Mouse (Mus musculus): ENCODE measurements around the gene Slc38a3.

Gene Slc38a3

GRCm38 (mm10) chr9:107665308-107665707, 4.0 kb downstream of the Slc38a3 start:
- DNase-seq: no peak

- DNase-seq: no peak
Measured at GRCm38 (mm10) chr9:107663525-107663924, 5.8 kb downstream of the Slc38a3 start.

- DNase-seq: peak in 1 of 2 experiments; percentile 16
Measured at GRCm38 (mm10) chr9:107662342-107662741, 7.0 kb downstream of the Slc38a3 start.

DNA sequence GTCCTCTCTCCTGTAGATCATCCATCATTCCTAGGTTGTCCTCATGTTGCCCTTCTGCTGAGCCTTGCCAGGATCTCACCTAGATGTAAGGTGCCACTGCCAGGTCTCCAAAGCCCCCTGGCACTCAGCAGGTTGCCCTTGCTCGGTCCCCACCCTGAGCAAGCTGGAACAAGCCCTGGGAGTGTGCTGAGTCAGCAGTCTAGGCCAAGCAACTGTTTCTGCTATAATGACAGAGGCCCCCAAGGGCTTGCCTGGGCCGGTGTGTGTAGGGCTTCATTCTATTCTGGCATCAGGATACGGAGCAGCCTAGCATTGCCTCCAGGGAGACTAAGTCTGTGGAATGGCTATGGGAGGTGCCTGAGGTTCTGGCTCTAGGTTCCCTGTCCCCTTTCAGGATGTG, 8.6 kb downstream of the Slc38a3 start:
- no peak for DNase-seq

DNA sequence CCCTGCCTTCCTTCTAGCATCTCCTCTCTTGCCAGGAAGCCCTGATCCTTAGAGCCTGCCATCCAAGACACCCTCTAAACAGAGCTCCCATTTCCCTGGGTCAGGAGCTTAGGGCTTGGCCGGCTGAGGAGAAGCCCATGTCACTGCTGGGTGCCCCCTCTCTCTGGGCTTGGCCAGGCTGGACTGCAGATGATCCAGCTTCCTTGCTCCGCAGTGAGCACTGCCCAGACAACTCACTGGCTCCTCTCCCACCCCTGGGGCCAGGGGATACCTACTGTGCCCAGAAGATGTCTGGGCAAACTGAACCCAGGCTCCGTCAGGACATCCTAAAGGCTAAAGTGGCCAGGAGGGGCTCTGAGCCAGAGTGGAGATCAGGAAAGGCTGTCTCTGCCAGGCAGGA, 9.4 kb downstream of the Slc38a3 start:
- DNase-seq: no peak

DNA sequence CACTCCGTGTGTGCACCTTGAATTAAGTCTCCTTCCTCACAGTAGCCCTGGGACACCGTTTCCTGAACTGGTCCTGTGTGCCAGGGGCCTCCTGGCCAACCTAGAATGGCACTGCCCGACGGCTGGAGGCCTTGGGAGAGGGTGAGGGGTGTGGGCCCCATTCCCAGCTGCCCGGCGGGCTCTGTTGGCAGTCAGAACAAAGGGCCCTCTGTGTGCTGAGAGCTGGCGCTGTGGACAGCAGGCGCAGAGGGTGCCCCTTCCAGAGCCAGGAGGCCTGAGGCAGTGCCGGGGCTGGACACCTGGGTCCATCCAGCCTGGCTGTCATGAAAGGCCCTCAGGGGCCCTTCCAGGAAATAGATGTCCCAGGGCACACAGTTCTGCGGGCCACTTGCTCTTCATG, 9.8 kb downstream of the Slc38a3 start:
- no peak for DNase-seq

- DNase-seq: no peak
Measured at GRCm38 (mm10) chr9:107658096-107658495, 11.2 kb downstream of the Slc38a3 start.

DNA sequence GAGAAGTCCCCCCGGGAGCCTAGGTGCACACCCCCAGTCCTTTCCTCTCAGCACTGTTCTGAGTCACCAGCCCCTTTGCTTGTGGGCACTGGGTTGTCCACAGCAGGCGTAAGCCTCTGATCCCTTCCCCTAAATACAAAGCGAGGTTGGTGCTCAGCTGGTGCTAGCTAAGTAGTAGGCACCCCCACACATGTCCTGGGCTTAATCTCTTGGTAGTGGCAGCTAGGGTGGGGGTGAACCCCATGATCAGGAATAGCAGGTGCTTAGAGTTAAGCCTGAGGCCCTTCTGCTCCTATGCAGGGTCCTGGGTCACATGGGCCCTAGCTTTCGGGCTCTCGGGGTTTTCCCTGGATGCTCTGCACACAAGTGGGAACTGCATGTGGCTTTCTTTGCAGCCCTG, 12.2 kb downstream of the Slc38a3 start:
- DNase-seq: no peak

DNA sequence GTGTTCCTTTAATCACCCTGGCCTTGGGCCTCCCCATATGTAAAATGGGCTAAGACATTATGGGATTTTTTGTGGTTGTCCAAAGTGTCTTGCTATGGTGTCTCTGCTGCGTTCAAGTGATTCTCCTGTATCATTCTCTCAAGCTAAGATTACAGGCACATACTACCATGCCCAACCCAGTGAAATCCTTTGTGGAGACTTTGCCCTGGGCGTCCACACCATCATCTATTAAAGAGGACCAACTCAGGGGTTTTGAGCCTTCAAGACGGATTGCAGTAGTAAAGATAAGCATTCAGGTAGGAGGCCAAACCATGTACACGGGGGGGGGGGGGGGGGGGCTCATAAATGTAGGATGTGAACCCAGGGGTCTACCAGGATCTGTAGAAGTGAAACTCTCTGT, 14.7 kb downstream of the Slc38a3 start:
- no peak for DNase-seq

DNA sequence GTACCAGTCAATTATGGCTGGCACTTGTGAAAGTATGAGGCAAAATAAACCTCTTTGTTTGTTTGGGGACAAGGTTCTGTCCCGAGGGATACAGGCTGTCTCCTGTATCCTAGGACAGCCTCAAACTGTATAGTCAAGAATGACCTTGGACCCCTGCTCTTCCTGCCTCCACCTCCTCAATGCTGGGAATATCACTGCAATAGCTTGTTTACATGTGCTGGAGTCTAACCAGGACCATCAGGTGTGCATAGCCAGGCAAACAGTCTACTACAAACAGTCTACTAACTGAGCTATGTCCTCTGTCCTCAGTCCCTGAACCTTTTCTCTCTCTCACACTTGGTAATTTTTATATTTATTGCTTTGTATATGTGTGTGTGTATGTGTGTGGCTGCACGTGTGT, 15.9 kb downstream of the Slc38a3 start:
- no peak for DNase-seq

- peak in 1 of 2 experiments; percentile 17 for DNase-seq
Measured at GRCm38 (mm10) chr9:107650708-107651481, 18.4 kb downstream of the Slc38a3 start.

DNA sequence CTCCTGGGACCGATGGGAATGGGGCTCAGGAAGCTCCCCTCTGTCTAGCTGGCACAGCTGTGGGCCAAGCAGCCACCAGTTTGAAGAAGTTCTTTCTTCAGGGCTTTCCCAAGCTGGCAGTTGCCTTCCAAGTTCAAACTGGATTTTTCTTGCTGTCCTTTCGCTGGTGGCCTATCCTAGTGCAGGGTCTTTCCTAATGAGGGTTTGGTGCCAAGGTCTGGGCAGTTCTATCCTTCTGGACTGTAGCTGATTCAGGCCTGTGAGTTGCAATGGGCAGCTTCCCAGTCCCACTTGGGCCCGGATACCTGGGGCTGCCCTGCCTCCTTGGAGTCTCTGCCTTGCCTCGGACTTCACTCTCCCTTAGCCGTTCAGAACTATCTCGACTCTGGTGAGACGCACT, 19.1 kb downstream of the Slc38a3 start:
- no peak for DNase-seq

DNA sequence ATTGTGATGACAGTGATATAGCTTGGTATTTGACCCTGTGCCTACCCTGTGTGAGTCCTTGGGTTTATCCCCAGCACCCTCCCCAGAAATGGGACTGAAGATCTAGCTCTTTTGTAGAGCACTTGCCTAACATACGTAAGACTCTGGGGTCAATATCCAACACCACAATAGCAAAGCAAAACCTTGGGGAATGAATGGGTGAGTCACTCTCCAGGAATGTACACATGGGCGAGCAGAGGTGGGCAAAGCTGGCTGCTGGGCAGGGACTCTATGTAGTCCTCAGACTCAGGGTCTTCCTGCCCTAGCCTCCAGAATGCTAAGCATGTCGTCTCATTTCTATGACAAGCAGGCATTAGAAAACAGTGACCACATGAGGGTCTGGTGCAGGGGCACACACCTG, 20.6 kb downstream of the Slc38a3 start:
- DNase-seq: no peak

DNA sequence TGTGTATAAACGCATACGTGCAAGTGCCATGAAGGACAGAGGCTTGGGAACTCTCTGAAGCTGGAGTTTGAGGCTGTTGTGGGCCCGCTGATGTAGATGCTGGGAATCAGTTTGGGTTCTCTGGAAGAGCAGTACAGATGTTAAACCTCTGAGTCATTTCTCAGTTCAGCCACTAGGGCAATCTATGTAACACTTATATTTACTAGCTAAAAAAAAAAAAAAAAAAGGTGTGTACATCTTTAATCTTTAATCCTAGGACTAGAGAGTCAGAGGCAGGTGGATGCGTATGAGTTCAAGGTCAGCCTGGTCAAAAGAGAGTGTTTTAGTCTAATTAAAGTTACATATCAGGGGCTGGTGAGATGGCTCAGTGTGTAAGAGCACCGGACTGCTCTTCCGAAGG, 22.4 kb downstream of the Slc38a3 start:
- DNase-seq: no peak

DNA sequence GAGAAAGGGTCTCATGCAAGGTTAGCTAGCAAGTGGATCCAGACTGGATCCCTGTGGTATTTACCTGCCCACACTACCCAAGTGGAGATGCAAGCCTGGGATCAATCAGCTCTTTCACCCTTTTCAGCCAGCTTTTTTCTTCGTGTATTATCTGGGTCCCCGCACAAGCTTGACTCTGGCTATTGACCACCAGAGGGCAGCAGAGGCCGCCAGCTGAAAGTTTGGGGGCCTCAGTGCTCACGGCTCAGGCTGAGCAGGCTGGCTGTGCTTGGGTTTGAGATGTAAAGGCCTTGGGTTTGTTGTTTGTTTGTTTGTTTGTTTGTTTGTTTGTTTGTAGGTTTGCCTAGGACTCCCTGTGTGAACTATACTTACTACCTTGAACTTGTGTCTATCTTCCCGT, 23.8 kb downstream of the Slc38a3 start:
- peak; percentile 72 to 84 for DNase-seq

- DNase-seq: no peak
Measured at GRCm38 (mm10) chr9:107645153-107645510, 24.2 kb downstream of the Slc38a3 start.

DNA sequence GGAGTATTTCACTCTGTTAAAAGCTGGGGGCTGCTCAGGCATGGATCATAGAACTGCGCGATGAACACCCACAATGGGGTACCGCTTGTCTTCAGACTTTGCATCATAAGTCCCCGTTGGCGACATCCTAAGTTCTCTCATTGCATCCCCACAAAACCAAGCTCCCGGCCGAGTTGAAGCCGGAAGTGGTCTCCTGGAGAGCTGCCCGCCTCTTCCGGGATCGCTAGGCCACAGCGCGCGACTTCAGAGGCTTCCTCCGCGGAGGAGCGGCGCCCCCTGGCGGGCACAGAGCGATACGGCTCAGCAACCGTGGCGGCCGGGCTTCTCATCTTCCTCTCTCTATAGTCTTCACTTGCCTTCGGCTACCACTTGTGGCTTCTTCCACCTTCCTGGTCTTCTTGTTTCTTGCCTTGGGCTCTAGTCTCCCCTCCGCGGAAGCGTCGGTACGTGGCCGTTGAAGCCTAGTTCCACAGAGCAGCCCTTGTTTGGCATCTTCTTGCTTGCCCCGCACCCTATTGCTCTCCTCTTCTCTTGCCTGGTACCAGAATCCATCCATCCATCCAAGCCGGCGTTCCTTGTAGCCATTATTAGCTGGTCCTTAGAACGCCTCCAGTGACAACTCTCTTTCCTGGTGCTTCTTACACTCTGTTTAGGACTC, 24.7 kb downstream of the Slc38a3 start:
- DNase-seq: peak; percentile 93 to 95

GRCm38 (mm10) chr9:107643544-107644214, 25.7 kb downstream of the Slc38a3 start:
- DNase-seq: no peak

DNA sequence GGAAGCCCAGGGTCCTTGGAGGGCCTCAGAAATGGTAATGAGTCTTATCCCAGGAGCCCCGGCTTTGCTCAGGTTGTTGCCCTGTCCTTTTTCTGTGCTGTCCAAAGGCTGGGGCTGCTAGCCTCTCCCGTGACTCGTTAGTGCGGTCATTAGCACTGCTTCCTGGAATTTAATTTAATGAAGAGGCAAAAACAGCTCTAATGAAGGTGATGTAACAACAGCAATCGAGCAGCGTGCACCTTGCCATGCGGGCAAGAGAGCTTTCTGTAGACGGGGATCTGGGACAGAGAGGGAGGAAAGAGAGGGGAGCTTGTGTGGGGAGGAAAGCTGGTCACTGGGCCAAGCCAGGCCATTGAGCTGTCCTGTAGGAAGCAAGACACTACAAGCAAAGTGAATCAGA, 27.7 kb downstream of the Slc38a3 start:
- no peak for DNase-seq

DNA sequence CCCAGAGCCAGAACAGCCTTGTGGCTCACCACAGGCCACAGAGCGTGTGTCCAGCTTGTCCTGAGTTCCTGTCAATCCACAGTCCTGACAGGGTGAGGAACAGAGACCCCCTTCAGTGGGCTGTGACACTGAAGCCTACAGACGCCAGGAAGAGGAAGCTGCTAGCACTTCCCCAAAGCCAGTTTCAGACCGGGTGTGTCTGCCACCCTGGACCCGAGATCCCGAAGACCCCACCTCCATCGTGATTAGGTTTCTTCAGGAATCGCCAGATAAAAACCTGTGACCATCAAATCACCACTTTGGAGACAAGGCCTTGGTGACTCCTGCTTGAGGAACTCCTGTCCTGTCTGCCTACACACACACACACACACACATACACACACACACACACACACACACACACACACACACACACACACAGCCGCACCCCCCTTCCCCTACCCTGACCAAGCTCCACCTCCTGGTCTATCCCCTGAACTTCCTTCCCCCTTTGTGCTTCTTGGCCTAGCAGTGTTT, 29.0 kb downstream of the Slc38a3 start:
- DNase-seq: peak; percentile 60 to 63

GRCm38 (mm10) chr9:107637070-107637469, 32.3 kb downstream of the Slc38a3 start:
- peak in 1 of 2 experiments; percentile 18 for DNase-seq

- peak; percentile 98 to 99 for DNase-seq
Measured at GRCm38 (mm10) chr9:107635279-107636028, 33.9 kb downstream of the Slc38a3 start, which contains the start of gene Gnai2. Gene Gnai2 (minus strand): TSS chr9:107635367.
